Mouse (Mus musculus) left cerebral cortex, adult 2 months (tissue): ENCODE data around the gene Acbd3. TPM values are rescaled to one million over a fixed set of nuclear protein-coding genes. Genes with fewer than 3 reads are reported as not detected.

ENCODE experiments used
- DNase-seq, 2 experiments: peaks; one replicate each; pipeline ENCODE4 v3.0.0; 2021 to 2022; ENCODE audit warnings: low spot score in 2 of 2, mixed read lengths in 1 of 2; ENCODE audit errors: extremely low spot score in 1 of 2
- H3K27ac ChIP-seq: fragments of 200-600 bp; 2 replicates; pipeline ENCODE4 v1.8.1; 2022
- H3K4me3 ChIP-seq: fragments of 200-600 bp; 2 replicates; pipeline ENCODE4 v1.8.1; 2022
- CTCF ChIP-seq: fragments of 200-600 bp; IDR thresholded peaks from 2 replicates; pipeline ENCODE4 v1.8.1; 2022; ENCODE audit warnings: antibody characterized with exemption, mild to moderate bottlenecking, moderate library complexity
- intact Hi-C: fragments of 180-260 bp; cut with DNase I; formaldehyde crosslinking; loops from one replicate; pipeline ENCODE4 v1.15.1; 2025
- total RNA-seq, 2 experiments: library from RNA; stranded (reverse); gene quantifications; 2 replicates each; pipeline ENCODE4 v1.2.3; 2021

Gene Acbd3
- total RNA-seq, 2 experiments from 2014 or later, result 35.0 to 35.3 TPM

- TF ChIP-seq CTCF, result no peak
Observed at GRCm38 (mm10) chr1:180792814-180793213, 67.0 kb downstream of the Acbd3 start.

GRCm38 (mm10) chr1:180793445-180794117 is 67.7 kb downstream of the Acbd3 start:
- peak overlapping the region; percentile 38 for H3K4me3 ChIP-seq
- DNase-seq, result no peak
- intact Hi-C loops, result no loop called here
- H3K27ac ChIP-seq, result no peak overlapping the region
- no peak for TF ChIP-seq CTCF

More at GRCm38 (mm10) chr1:180792814-180793213, 67.0 kb downstream of the Acbd3 start:
- no peak overlapping the region for H3K27ac ChIP-seq
- H3K4me3 ChIP-seq, result no peak overlapping the region
- intact Hi-C loops, result no loop called here
- no peak for DNase-seq

DNA sequence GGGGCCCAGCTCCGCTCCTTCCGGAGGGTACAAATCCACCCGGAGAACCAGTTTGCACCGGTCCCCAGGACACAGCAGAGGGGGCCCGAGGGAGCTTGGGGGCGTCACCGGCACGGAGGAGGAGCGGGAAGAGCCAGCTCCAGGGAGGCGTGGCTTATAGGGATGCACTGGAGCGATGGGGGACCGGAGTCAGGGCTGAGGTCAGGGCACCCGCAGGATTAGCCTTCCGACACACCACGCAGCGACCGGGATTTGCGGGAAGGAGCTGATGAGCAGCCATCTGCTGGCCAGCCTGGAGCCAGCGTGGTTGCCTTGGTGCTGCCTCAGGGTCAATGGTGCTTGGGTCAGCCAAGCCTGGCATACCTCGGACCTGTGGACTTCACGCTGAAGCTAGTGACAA is 68.3 kb downstream of the Acbd3 start:
- TF ChIP-seq CTCF, result no peak; the same call in 1 of the 2 replicates
- Histone ChIP-seq H3K4me3 (peak overlapping the region; percentile 38), H3K27ac (no peak overlapping the region)
- DNase-seq, result no peak
- intact Hi-C loops, result no loop called here

DNA sequence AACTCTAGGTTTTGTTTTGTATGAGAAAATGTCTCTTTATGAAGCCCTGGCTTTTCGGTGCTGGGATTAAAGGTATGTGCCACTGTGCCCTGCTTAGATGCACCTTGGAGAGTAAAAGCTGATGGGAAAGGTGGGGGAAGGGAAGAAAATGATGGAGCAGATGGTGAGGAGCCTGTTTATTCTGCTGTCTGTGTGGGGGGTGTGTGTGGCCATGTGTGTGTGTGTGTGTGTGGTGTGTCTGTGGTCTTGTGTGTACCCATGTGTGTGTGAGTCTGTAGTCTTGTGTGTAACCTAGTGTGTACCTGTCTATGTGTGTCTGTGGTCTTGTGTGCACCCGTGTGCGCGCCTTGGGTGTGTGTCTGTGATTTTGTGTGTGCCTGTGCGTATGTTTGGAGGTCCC is 72.8 kb downstream of the Acbd3 start:
- intact Hi-C loops, result no loop called here
- Histone ChIP-seq H3K27ac (no peak overlapping the region), H3K4me3 (no peak overlapping the region)
- TF ChIP-seq CTCF, result no peak
- DNase-seq, result no peak

- no peak overlapping the region for H3K27ac ChIP-seq
- intact Hi-C loops, result no loop called here
- no peak overlapping the region for H3K4me3 ChIP-seq
- no peak for DNase-seq
- no peak for TF ChIP-seq CTCF
Observed at GRCm38 (mm10) chr1:180799253-180799652, 73.4 kb downstream of the Acbd3 start.

GRCm38 (mm10) chr1:180800022-180800421 is 74.2 kb downstream of the Acbd3 start:
- TF ChIP-seq CTCF, result no peak
- no peak for DNase-seq
- Histone ChIP-seq H3K27ac (no peak overlapping the region), H3K4me3 (no peak overlapping the region)
- intact Hi-C loops, result no loop called here

GRCm38 (mm10) chr1:180800814-180801213 is 75.0 kb downstream of the Acbd3 start:
- Histone ChIP-seq H3K4me3 (no peak overlapping the region), H3K27ac (no peak overlapping the region)
- DNase-seq, result no peak
- intact Hi-C loops, result no loop called here
- TF ChIP-seq CTCF, result no peak

DNA sequence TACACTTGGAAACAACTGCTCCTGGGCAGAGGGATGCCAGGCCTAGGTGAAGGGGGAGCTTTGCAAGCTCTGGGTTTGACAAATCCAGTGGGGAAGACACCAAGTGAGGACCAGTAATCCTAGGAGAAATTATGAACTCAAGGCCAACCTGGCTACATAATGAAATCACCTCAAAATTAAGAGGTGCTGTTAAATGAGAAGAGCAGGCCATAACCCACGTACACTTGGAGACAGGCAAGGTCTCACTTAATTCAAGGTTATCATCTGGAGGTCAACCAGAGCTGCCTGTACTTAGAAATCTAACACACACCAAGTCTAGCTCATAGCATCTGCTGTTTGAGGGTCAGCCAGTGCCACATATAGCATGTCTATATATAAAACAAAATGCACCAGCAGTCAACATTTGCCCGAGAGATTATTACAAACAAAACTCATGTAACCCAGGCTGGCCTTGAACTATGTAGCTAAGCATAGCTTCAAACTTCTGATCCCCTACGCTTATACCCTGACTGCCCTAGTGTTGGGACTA is 75.7 kb downstream of the Acbd3 start:
- no peak for TF ChIP-seq CTCF
- DNase-seq, result no peak
- no peak overlapping the region for H3K4me3 ChIP-seq
- intact Hi-C loops, result no loop called here
- no peak overlapping the region for H3K27ac ChIP-seq

Other genes with a start within 250 kb of the Acbd3 start
- 100 to 1,000 TPM; 166 to 167 TPM for gene Stum, start 242.5 kb upstream of the Acbd3 start, total RNA-seq
- 10 to 100 TPM; 89.0 to 90.3 TPM for gene Parp1, start 157.1 kb upstream of the Acbd3 start, total RNA-seq
- gene Lin9, start 84.9 kb upstream of the Acbd3 start, total RNA-seq, result 1 to 10 TPM; 4.3 to 4.4 TPM
- gene Mixl1, start 29.0 kb upstream of the Acbd3 start, total RNA-seq, result not detected
- 100 to 1,000 TPM; 261 to 262 TPM for gene H3f3a, start 87.9 kb downstream of the Acbd3 start, total RNA-seq
- gene Sde2, start 125.1 kb downstream of the Acbd3 start, total RNA-seq, result 10 to 100 TPM; 23.4 to 24.5 TPM
- gene Lefty2, start 167.1 kb downstream of the Acbd3 start, total RNA-seq, result under 1 TPM; 0.61 to 0.84 TPM
- gene Pycr2, start 178.2 kb downstream of the Acbd3 start, total RNA-seq, result 10 to 100 TPM; 26.7 to 28.3 TPM
- gene Lefty1, start 209.0 kb downstream of the Acbd3 start, total RNA-seq, result under 1 TPM in 1 of 2 experiments, not detected in 1; 0.77 TPM
- gene Tmem63a, start 216.3 kb downstream of the Acbd3 start, total RNA-seq, result 10 to 100 TPM; 15.4 to 16.3 TPM